Mouse (Mus musculus): ENCODE data around the gene Atrx. TPM values are rescaled to one million over a fixed set of nuclear protein-coding genes. Genes with fewer than 3 reads are reported as not detected.
"Not testable (repeated sequence)": the region's sequence is repeated elsewhere in the genome, so short reads cannot be mapped to it uniquely, and the experiment has no call there.

Atrx gene
- 193 and 234 TPM in 2 replicates for polyA plus RNA-seq (2014; fragmentation: Nextera tagmentation; extraction: Ambion mirVana)

DNA sequence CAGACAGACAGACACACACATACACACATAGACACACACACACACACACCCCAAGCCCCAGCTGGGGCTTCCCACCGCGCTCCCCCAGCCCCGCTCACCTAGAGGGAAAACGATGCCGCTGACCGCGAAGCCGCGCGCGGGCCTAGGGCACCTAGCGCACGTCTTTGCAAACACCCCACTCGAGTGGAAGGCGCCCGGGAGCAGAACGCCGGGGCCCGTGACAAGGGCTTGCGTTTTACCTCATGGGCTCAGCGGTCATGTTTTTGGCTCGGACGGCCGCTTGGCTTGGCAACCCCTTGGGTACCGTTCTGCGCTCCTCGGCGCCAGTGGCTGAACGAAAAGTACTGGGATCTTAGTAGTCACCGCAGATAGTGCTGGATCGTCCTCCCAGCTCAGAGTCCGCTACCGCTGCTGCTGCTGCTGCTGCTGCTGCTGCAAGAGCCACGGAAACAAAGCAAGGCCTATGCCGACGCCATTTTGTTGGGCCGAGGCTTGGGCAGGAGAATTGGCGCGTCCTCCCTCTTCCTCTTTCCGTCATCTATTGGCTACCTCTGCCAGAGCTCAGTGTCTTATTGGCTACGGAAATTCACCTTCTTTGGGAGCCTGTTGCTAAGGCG lies at the start of gene Atrx:
TSS of gene Atrx (minus strand) at position 543 of the 617 bp plus-strand sequence.
- ATAC-seq (ENCODE audit: low FRiP score) (peak; percentile 94), DNase-seq (ENCODE audit: low spot score) (peak; percentile 78)
- peak within 1 kb of the TSS; percentile 90 for H3K27ac ChIP-seq (ENCODE audit: low read depth, low read length)
- H3K4me2 ChIP-seq (replicated peaks; ENCODE audit: low read depth, low read length) = peak within 1 kb of the TSS; percentile 36
- H3K27me3 ChIP-seq (ENCODE audit: control insufficient read depth, insufficient read depth, low read length) = no peaks in the 10 kb centered on the region
- no peaks in the 10 kb centered on the region for H3K4me1 ChIP-seq (replicated peaks; ENCODE audit: control insufficient read depth, insufficient read depth, low read length)
- peak within 1 kb of the TSS; percentile 91 for H3K9ac ChIP-seq (ENCODE audit: low read depth, low read length)
- H3K4me3 ChIP-seq (ENCODE audit: low read depth, low read length) = peak within 1 kb of the TSS; percentile 63
- no peaks in the 10 kb centered on the region for H3K9me3 ChIP-seq (ENCODE audit: control insufficient read depth, low read length)
- WGBS = 10% methylated on average over 39 of the region's 42 CpGs
- no peaks in the 10 kb centered on the region for H3K36me3 ChIP-seq (ENCODE audit: control insufficient read depth, insufficient read depth, low read length)

DNA sequence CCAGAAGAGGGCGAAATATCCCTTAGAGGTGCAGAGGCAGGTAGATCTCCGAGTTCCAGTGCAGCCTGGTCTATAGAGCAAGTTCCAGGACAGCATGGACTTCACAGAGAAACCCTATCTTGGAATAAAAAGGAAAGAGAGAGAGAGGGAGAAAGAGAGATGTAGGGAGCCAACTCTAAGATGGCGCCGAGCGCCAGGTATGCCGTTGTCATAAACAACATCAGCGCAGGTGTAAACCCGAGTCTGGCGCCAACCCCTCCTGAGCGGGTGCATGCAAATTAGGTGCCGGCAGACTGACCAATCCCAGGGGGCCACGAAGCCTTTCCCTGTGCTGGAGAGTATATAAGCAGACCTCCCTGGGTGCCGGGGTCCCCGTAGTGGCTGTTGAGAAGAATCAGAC lies 27.9 kb upstream of the Atrx start:
- H3K4me1 ChIP-seq (replicated peaks; ENCODE audit: control insufficient read depth, insufficient read depth, low read length); H3K9ac ChIP-seq (ENCODE audit: low read depth, low read length); DNase-seq (ENCODE audit: low spot score); H3K36me3 ChIP-seq (ENCODE audit: control insufficient read depth, insufficient read depth, low read length); H3K27ac ChIP-seq (ENCODE audit: low read depth, low read length); ATAC-seq (ENCODE audit: low FRiP score); H3K4me2 ChIP-seq (replicated peaks; ENCODE audit: low read depth, low read length); H3K9me3 ChIP-seq (ENCODE audit: control insufficient read depth, low read length); H3K27me3 ChIP-seq (ENCODE audit: control insufficient read depth, insufficient read depth, low read length); H3K4me3 ChIP-seq (ENCODE audit: low read depth, low read length): not testable (repeated sequence)
- 77% methylated on average over 14 of the region's 14 CpGs for WGBS

DNA sequence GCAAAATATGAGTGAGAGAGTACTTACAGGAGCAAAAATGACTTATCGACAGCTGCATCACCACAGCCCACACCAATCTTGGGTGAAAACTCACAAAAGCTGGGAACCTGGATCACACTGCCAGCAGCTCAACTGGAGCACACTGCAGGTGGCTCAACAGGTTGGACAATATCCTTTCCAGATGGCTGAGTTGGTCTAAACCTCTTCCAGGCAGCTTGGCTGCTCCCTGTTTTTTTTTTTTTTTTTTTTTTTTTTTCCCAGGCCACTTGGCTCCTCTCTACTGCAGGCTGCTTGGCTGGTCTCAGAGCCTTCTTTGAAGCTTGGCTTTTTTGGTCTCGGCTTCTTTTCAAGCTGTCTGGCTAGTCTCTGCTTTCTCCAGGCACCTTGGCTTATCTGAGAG lies 24.8 kb upstream of the Atrx start:
- Histone ChIP-seq H3K4me1 (replicated peaks; ENCODE audit: control insufficient read depth, insufficient read depth, low read length) (no peaks in the 10 kb centered on the region), H3K9me3 (ENCODE audit: control insufficient read depth, low read length) (no peaks in the 10 kb centered on the region), H3K4me2 (replicated peaks; ENCODE audit: low read depth, low read length) (no peak overlapping the region), H3K4me3 (ENCODE audit: low read depth, low read length) (no peak overlapping the region), H3K36me3 (ENCODE audit: control insufficient read depth, insufficient read depth, low read length) (no peaks in the 10 kb centered on the region), H3K27ac (ENCODE audit: low read depth, low read length) (no peak overlapping the region), H3K9ac (ENCODE audit: low read depth, low read length) (no peak overlapping the region), H3K27me3 (ENCODE audit: control insufficient read depth, insufficient read depth, low read length) (no peaks in the 10 kb centered on the region)
- 86% methylated on average over 2 of the region's 2 CpGs for WGBS
- no peak for DNase-seq (ENCODE audit: low spot score)
- no peak for ATAC-seq (ENCODE audit: low FRiP score)

DNA sequence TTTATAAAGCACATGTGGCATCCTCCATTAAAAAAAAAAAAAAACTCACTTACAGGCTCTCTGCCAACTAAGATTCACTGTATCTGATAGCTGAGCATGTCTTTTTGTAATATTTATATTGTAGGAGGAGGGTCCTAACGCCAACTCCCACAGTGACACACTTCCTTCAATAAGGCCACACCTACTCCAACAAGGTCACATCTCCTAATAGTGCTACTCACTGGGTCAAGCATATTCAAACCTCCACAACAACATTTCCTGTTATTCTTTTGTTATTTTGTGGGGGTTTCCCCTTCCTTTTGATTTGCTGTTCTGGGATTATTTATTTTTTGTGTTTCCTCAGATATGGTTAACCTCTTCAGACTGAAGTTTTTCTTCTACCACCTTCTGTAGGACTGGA lies 17.2 kb upstream of the Atrx start:
- 63% methylated on average over 1 of the region's 1 CpGs for WGBS
- no peak overlapping the region for H3K4me3 ChIP-seq (ENCODE audit: low read depth, low read length)
- DNase-seq (ENCODE audit: low spot score) (no peak), ATAC-seq (ENCODE audit: low FRiP score) (no peak)
- no peaks in the 10 kb centered on the region for H3K4me1 ChIP-seq (replicated peaks; ENCODE audit: control insufficient read depth, insufficient read depth, low read length)
- H3K27ac ChIP-seq (ENCODE audit: low read depth, low read length) = no peak overlapping the region
- H3K4me2 ChIP-seq (replicated peaks; ENCODE audit: low read depth, low read length) = no peak overlapping the region
- no peaks in the 10 kb centered on the region for H3K9me3 ChIP-seq (ENCODE audit: control insufficient read depth, low read length)
- no peaks in the 10 kb centered on the region for H3K27me3 ChIP-seq (ENCODE audit: control insufficient read depth, insufficient read depth, low read length)
- no peak overlapping the region for H3K9ac ChIP-seq (ENCODE audit: low read depth, low read length)
- H3K36me3 ChIP-seq (ENCODE audit: control insufficient read depth, insufficient read depth, low read length) = no peaks in the 10 kb centered on the region

DNA sequence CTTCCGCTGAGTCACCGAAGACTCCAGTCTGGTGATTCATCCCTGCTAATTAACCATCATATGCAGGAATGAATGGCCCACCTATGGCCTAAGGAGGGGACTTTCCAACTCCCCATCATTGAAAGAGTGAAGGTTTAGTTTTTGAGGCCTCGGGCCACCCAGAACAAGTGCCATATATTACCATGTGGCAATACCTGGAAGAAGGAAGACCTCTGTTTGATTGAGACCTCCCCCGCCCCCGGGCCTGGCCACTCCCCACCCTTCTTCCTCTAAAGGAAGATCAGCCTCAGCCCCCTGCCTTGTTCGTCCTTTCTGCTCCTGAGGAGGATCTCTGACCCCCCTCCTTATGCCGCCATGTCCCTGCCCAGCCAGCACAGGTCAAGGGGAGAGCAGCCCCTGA lies 10.0 kb upstream of the Atrx start:
- no peaks in the 10 kb centered on the region for H3K9me3 ChIP-seq (ENCODE audit: control insufficient read depth, low read length)
- H3K27ac ChIP-seq (ENCODE audit: low read depth, low read length) = no peak overlapping the region
- no peak overlapping the region for H3K4me2 ChIP-seq (replicated peaks; ENCODE audit: low read depth, low read length)
- H3K9ac ChIP-seq (ENCODE audit: low read depth, low read length) = no peak overlapping the region
- H3K4me1 ChIP-seq (replicated peaks; ENCODE audit: control insufficient read depth, insufficient read depth, low read length) = no peaks in the 10 kb centered on the region
- H3K4me3 ChIP-seq (ENCODE audit: low read depth, low read length) = no peak overlapping the region
- WGBS = 86% methylated on average over 7 of the region's 7 CpGs
- ATAC-seq (ENCODE audit: low FRiP score) = no peak
- no peaks in the 10 kb centered on the region for H3K36me3 ChIP-seq (ENCODE audit: control insufficient read depth, insufficient read depth, low read length)
- no peaks in the 10 kb centered on the region for H3K27me3 ChIP-seq (ENCODE audit: control insufficient read depth, insufficient read depth, low read length)
- no peak for DNase-seq (ENCODE audit: low spot score)

DNA sequence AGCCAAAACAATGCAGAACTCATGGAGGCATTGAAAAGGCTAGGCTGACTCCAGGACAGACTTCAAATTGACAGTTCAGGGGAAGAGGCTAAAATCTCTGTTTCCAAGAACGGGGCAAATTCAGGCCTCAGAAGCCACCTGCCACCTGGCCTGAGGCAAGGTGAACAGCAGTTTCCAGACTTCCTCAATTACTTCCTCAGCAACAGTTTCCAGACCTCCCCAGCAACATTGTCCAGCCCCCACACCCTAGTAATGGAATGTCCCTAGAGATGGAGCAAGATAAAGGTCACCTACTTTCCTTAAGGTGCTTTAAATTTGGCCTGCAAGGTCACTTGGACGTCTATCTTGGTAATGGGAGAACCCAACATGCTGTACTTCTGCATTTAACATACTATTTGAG lies 8.5 kb upstream of the Atrx start:
- no peak for ATAC-seq (ENCODE audit: low FRiP score)
- Histone ChIP-seq H3K27me3 (ENCODE audit: control insufficient read depth, insufficient read depth, low read length) (no peaks in the 10 kb centered on the region), H3K4me1 (replicated peaks; ENCODE audit: control insufficient read depth, insufficient read depth, low read length) (no peaks in the 10 kb centered on the region), H3K9ac (ENCODE audit: low read depth, low read length) (no peak overlapping the region), H3K9me3 (ENCODE audit: control insufficient read depth, low read length) (no peaks in the 10 kb centered on the region), H3K4me2 (replicated peaks; ENCODE audit: low read depth, low read length) (no peak overlapping the region), H3K27ac (ENCODE audit: low read depth, low read length) (no peak overlapping the region), H3K36me3 (ENCODE audit: control insufficient read depth, insufficient read depth, low read length) (no peaks in the 10 kb centered on the region), H3K4me3 (ENCODE audit: low read depth, low read length) (no peak overlapping the region)
- DNase-seq (ENCODE audit: low spot score) = no peak
- 77% methylated on average over 2 of the region's 2 CpGs for WGBS

DNA sequence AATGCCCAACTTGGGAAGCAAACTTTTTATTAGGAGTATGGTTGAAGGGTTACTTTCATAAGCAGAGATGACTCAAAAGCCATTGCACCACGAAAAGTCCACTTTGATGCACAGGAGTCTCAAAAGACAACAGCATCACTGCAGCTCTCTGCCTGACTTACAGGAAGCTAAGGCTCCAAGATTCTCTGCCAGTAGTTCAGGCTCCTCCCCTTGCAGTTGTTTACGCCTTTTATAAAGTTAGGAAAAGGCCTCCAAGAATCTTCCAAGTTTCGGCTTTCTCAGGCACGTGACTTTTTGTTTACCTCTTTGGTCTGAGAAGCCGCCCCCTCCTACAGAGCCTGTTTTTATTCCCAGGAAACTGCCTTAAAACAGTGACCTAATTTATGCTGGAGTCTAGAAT lies 5.1 kb upstream of the Atrx start:
- no peak overlapping the region for H3K4me3 ChIP-seq (ENCODE audit: low read depth, low read length)
- 58% methylated on average over 5 of the region's 5 CpGs for WGBS
- no peak for ATAC-seq (ENCODE audit: low FRiP score)

DNA sequence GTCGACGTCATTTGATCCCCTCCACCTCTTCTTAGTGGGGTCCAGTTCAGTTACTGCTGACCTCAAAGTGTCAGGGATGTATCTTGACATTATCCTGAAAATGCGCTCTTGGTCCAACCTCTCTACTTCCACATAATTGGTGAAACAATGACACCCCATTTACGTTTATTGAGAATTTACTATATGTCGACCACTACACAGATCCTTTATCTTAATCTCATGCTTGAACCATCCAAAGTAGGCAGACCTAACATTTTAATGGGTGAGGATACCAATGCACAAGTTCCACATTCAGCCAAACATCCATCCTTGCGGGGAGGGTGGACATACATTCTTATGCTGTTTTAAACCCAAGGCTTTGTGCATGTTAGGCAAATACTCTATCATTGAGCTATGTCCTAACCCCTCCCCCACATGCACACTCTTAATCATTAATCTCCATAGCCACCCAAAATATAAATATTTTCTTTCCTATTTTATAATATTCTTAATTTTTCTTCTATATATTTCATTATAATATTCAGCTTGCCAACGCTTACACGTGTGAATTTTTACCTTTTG lies 355 bp upstream of the Atrx start:
- Histone ChIP-seq H3K4me2 (replicated peaks; ENCODE audit: low read depth, low read length) (peak overlapping the region; percentile 17; the same call in 1 of the 2 replicates), H3K9me3 (ENCODE audit: control insufficient read depth, low read length) (no peaks in the 10 kb centered on the region), H3K4me1 (replicated peaks; ENCODE audit: control insufficient read depth, insufficient read depth, low read length) (no peaks in the 10 kb centered on the region), H3K36me3 (ENCODE audit: control insufficient read depth, insufficient read depth, low read length) (no peaks in the 10 kb centered on the region), H3K27me3 (ENCODE audit: control insufficient read depth, insufficient read depth, low read length) (no peaks in the 10 kb centered on the region), H3K4me3 (ENCODE audit: low read depth, low read length) (peak overlapping the region; percentile 63), H3K9ac (ENCODE audit: low read depth, low read length) (no peak overlapping the region), H3K27ac (ENCODE audit: low read depth, low read length) (0 out of 2 replicates have a peak overlapping the region, but pooled peaks have one; percentile 90)
- 40% methylated on average over 8 of the region's 8 CpGs for WGBS
- ATAC-seq (ENCODE audit: low FRiP score) = no peak; the same call in 1 of the 2 replicates
- DNase-seq (ENCODE audit: low spot score) = no peak

More for the DNA sequence above, 5.1 kb upstream of the Atrx start:
- Histone ChIP-seq H3K27me3 (ENCODE audit: control insufficient read depth, insufficient read depth, low read length) (no peaks in the 10 kb centered on the region), H3K9ac (ENCODE audit: low read depth, low read length) (no peak overlapping the region), H3K4me1 (replicated peaks; ENCODE audit: control insufficient read depth, insufficient read depth, low read length) (no peaks in the 10 kb centered on the region), H3K36me3 (ENCODE audit: control insufficient read depth, insufficient read depth, low read length) (no peaks in the 10 kb centered on the region), H3K4me2 (replicated peaks; ENCODE audit: low read depth, low read length) (no peak overlapping the region), H3K9me3 (ENCODE audit: control insufficient read depth, low read length) (no peaks in the 10 kb centered on the region), H3K27ac (ENCODE audit: low read depth, low read length) (no peak overlapping the region)
- no peak for DNase-seq (ENCODE audit: low spot score)

All from hindbrain, embryonic 11.5 days (tissue).